Mouse (Mus musculus) heart, embryonic 15.5 days (tissue): ENCODE results near the gene 4930467E23Rik. TPM values are rescaled to one million over a fixed set of nuclear protein-coding genes. Genes with fewer than 3 reads are reported as not detected.
"Not testable (repeated sequence)": the region's sequence is repeated elsewhere in the genome, so short reads cannot be mapped to it uniquely, and the experiment has no call there.

ENCODE experiments used
- ATAC-seq: fragments of 200-750 bp; cut with Nextera tagmentation; replicated peaks from 2 replicates; pipeline ENCODE4 v1.8.0; 2017; ENCODE audit warnings: low read depth, moderate TSS enrichment; ENCODE audit not compliant: insufficient number of reproducible peaks, insufficient read depth, low FRiP score
- H3K27ac ChIP-seq: fragments of 300-500 bp; sonication (generic); 2 replicates; pipeline ENCODE4 v1.5.1; 2015; ENCODE audit warnings: mild to moderate bottlenecking, inconsistent platforms
- H3K27me3 ChIP-seq: fragments of 300-500 bp; sonication (generic); 2 replicates; pipeline ENCODE4 v1.6.1; 2015; ENCODE audit warnings: inconsistent platforms
- H3K36me3 ChIP-seq: fragments of 300-500 bp; sonication (generic); 2 replicates; pipeline ENCODE4 v1.6.1; 2015; ENCODE audit warnings: mild to moderate bottlenecking, inconsistent platforms
- H3K4me1 ChIP-seq: fragments of 300-500 bp; sonication (generic); replicated peaks from 2 replicates; pipeline ENCODE4 v1.6.1; 2015; ENCODE audit warnings: inconsistent platforms
- H3K4me2 ChIP-seq: fragments of 300-500 bp; sonication (generic); 2 replicates; pipeline ENCODE4 v1.6.1; 2015; ENCODE audit warnings: inconsistent platforms, mild to moderate bottlenecking, moderate library complexity
- H3K4me3 ChIP-seq: fragments of 300-500 bp; sonication (generic); 2 replicates; pipeline ENCODE4 v1.5.1; 2015; ENCODE audit warnings: mild to moderate bottlenecking, inconsistent platforms
- H3K9ac ChIP-seq: fragments of 300-500 bp; sonication (generic); 2 replicates; pipeline ENCODE4 v1.6.1; 2015; ENCODE audit warnings: mild to moderate bottlenecking, inconsistent platforms
- H3K9me3 ChIP-seq: fragments of 300-500 bp; sonication (generic); replicated peaks from 2 replicates; pipeline ENCODE4 v1.6.1; 2016; ENCODE audit warnings: inconsistent platforms
- WGBS: fragments of 180-500 bp; shearing (Covaris S2); methylation state at CpG from one replicate; pipeline ENCODE4 v1.1.7; 2015; ENCODE audit warnings: mixed read lengths; 5-methylcytosine and 5-hydroxymethylcytosine counted together
- polyA plus RNA-seq: library from polyadenylated mRNA; unstranded; fragments of >200 nt; fragmentation: Nextera tagmentation; extraction: Ambion mirVana; gene quantifications from 2 replicates; pipeline ENCODE4 v1.2.1, GENCODE M21; 2015

Gene 4930467E23Rik
- polyA plus RNA-seq, 1 experiment from 2014 or later: not detected

DNA sequence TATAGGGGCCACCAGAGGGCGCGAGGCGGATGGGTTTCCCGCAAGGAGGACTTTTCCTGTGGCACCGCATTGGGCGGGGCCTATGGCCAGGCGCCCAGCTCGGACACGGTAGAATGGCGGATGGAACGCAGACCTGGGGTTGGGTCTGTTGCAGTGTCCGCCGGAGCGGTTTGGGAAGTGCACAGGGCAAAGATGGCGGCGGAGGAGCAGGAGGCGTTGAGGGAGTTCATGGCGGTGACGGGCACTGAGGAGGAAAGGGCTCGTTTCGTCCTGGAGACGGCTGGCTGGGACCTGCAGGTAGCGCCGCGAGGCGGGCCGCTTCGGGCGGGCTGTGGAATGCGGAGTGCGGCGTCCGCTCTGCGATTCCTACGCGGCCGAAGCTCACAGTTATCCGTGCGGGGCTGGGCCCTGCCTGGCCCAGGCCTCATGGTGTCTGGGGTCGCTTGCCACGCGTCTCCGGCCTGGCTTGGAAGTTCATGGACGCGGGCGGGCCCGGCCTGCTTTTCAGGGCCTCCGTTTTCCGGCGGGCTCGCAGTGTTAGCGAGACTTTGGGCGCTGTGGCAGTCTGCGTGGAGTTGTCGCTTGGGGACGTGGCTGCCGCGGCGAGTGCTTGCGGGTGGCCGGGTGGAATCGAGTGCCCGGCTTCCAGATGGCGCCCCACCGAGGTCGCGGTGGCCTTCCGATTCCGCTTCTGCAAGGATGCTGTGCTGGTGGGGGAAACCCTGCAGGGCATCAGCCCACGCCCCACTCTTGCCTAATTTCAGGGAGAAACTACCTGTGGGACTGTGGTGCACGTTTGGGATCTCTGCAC lies 55.4 kb downstream of the 4930467E23Rik start:
- H3K36me3 ChIP-seq, H3K27me3 ChIP-seq, H3K4me1 ChIP-seq, H3K9me3 ChIP-seq: not testable (repeated sequence)
- peak; percentile 100 for ATAC-seq
- Histone ChIP-seq H3K4me3 (peak overlapping the region; percentile 54), H3K4me2 (peak overlapping the region; percentile 59), H3K9ac (peak overlapping the region; percentile 93), H3K27ac (peak overlapping the region; percentile 77)
- WGBS: 8% methylated on average over 71 of the region's 71 CpGs

DNA sequence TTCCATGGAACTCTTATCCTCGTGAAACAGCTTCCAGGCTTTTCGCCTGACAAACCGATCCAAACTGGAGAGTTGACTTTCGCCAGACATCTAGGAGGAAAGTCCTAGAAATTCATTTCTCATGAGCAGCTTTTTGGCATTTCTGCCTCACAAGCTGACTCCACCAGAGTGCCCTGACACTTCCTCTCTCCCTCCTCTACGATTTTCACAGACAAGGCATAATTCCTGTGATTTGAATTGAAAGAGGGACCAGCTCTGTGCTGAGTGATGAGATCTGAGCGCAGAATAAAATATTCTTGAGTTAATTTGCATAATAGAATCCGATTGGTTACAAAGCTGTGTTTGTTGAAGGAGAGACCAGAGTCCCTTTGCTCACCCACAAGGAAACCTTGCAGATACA lies 63.3 kb downstream of the 4930467E23Rik start:
- not testable (repeated sequence) for H3K27ac ChIP-seq, ATAC-seq, H3K36me3 ChIP-seq, H3K4me3 ChIP-seq, H3K4me2 ChIP-seq, H3K4me1 ChIP-seq, H3K9me3 ChIP-seq, H3K27me3 ChIP-seq, H3K9ac ChIP-seq
- 72% methylated on average over 7 of the region's 7 CpGs for WGBS

Other genes starting within 250 kb of the 4930467E23Rik start
- not detected in 2 replicates for gene Defb7, start 234.5 kb upstream of the 4930467E23Rik start, polyA plus RNA-seq
- gene Gm31371, start 173.8 kb downstream of the 4930467E23Rik start, polyA plus RNA-seq: not detected in 2 replicates